Mouse (Mus musculus) neural tube, embryonic 11.5 days (tissue): Measurements from ENCODE around the gene Pogz. TPM values are rescaled to one million over a fixed set of nuclear protein-coding genes. Genes with fewer than 3 reads are reported as not detected.

Experiments
- ATAC-seq: fragments of 200-750 bp; cut with Nextera tagmentation; 2 replicates; pipeline ENCODE4 v1.8.0; 2017; ENCODE audit warnings: moderate number of reproducible peaks, mild to moderate bottlenecking, moderate TSS enrichment, moderate library complexity; ENCODE audit not compliant: insufficient read depth, low FRiP score, low TSS enrichment
- DNase-seq: peaks from one replicate; pipeline ENCODE4 v3.0.0-alpha.2; 2015; ENCODE audit warnings: low spot score
- H3K27ac ChIP-seq: fragments of 300-500 bp; sonication (generic); 2 replicates; pipeline ENCODE4 v1.5.1; 2014; ENCODE audit warnings: low read depth, mild to moderate bottlenecking, low read length
- H3K27me3 ChIP-seq: fragments of 300-500 bp; sonication (generic); 2 replicates; pipeline ENCODE4 v1.6.1; 2014; ENCODE audit warnings: mild to moderate bottlenecking, low read length, mixed read lengths; ENCODE audit not compliant: control insufficient read depth, insufficient read depth
- H3K36me3 ChIP-seq: fragments of 300-500 bp; sonication (generic); 2 replicates; pipeline ENCODE4 v1.6.1; 2014; ENCODE audit warnings: mild to moderate bottlenecking, low read length, moderate library complexity, mixed read lengths; ENCODE audit not compliant: control insufficient read depth, insufficient read depth
- H3K4me1 ChIP-seq: fragments of 300-500 bp; sonication (generic); 2 replicates; pipeline ENCODE4 v1.6.1; 2014; ENCODE audit warnings: low read length, mixed read lengths; ENCODE audit not compliant: control insufficient read depth, insufficient read depth
- H3K4me2 ChIP-seq: fragments of 300-500 bp; sonication (generic); 2 replicates; pipeline ENCODE4 v1.6.1; 2014; ENCODE audit warnings: low read depth, mild to moderate bottlenecking, moderate library complexity
- H3K4me3 ChIP-seq: fragments of 300-500 bp; sonication (generic); 2 replicates; pipeline ENCODE4 v1.5.1; 2014; ENCODE audit warnings: low read depth, low read length
- H3K9ac ChIP-seq: fragments of 300-500 bp; sonication (generic); 2 replicates; pipeline ENCODE4 v1.6.1; 2014; ENCODE audit warnings: mild to moderate bottlenecking, low read length
- H3K9me3 ChIP-seq: fragments of 300-500 bp; sonication (generic); 2 replicates; pipeline ENCODE4 v1.6.1; 2016; ENCODE audit warnings: low read length; ENCODE audit not compliant: control insufficient read depth
- WGBS: fragments of 180-500 bp; shearing (Covaris S2); extraction: QIAGEN DNeasy Blood & Tissue Kit; methylation state at CpG from one replicate; pipeline ENCODE4 v1.1.7; 2014; 5-methylcytosine and 5-hydroxymethylcytosine counted together
- polyA plus RNA-seq: library from polyadenylated mRNA; unstranded; fragments of >200 nt; fragmentation: Nextera tagmentation; extraction: Ambion mirVana; gene quantifications from 2 replicates; pipeline ENCODE4 v1.2.1, GENCODE M21; 2014

Pogz gene
- polyA plus RNA-seq, 1 experiment from 2014 or later: 23.6 TPM

DNA sequence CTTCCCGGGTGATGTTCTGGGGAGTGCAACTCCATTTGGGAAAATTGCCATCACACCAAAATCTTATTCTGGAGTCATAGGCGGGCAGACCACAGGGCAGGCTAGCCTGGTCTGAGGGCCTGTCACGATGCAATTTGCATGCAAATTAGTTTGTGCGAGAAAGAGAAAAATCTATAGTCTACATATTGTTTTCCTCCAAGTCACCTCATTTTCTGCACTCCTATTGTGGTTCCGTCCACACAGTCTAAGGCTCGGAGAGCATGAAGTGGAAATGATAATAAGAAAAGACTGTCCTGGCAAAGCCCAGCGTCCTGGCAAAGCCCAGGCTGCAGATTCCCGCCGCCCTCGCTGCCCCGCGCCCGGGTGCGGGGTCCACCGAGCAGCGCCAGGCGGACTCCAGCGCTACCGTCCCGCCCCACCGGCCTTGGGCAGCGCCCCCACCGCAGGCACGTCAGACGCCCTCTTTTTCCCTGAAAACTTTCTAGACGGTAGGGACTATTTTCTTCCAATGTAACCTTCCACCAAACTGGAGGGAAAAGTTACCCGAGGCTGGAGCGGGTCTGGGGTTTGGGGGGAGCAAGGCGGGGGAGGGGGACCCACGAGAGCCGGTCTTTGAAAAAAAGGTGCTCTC is 16.2 kb upstream of the Pogz start:
- H3K36me3 ChIP-seq: no peaks in the 10 kb centered on the region
- DNase-seq: peak; percentile 71
- no peaks in the 10 kb centered on the region for H3K27me3 ChIP-seq
- peak overlapping the region; percentile 51 for H3K4me2 ChIP-seq
- peak overlapping the region; percentile 48 for H3K4me3 ChIP-seq
- peak; percentile 70 for ATAC-seq
- H3K27ac ChIP-seq: peak overlapping the region; percentile 63
- 3% methylated on average over 31 of the region's 31 CpGs for WGBS
- H3K4me1 ChIP-seq: no peaks in the 10 kb centered on the region
- peak overlapping the region; percentile 75 for H3K9ac ChIP-seq
- H3K9me3 ChIP-seq: no peaks in the 10 kb centered on the region

DNA sequence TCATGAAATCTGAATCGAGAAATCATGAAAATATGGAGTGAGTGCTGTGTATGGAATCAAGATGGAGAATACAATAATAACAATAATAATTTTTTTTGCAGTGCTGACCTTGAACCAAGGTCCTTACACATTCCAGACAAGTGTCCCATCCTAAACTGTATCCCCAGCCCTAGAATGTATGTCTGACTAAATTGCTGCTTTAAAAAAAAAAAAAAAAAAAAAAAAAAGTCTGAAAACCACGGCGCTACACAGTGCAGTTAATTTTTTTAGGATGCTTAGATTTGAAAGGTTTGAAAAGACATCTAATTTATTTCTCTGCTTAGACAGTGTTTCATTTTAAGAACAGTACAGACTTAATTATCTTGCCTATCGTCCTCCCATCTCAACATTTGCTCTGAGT is 15.3 kb upstream of the Pogz start:
- Histone ChIP-seq H3K9ac (no peak overlapping the region), H3K36me3 (no peaks in the 10 kb centered on the region), H3K4me1 (no peaks in the 10 kb centered on the region), H3K27ac (no peak overlapping the region), H3K27me3 (no peaks in the 10 kb centered on the region), H3K4me2 (peak overlapping the region; percentile 51), H3K4me3 (peak overlapping the region; percentile 48; the same call in 1 of the 2 replicates), H3K9me3 (no peaks in the 10 kb centered on the region)
- DNase-seq (no peak), ATAC-seq (no peak; the same call in 1 of the 2 replicates)
- 89% methylated on average over 4 of the region's 4 CpGs for WGBS

- no peaks in the 10 kb centered on the region for H3K27me3 ChIP-seq
- WGBS: 74% methylated on average over 3 of the region's 3 CpGs
- H3K9ac ChIP-seq: no peak overlapping the region
- ATAC-seq (no peak), DNase-seq (no peak)
- no peak overlapping the region for H3K27ac ChIP-seq
- no peaks in the 10 kb centered on the region for H3K36me3 ChIP-seq
- H3K9me3 ChIP-seq: no peaks in the 10 kb centered on the region
- no peak overlapping the region for H3K4me2 ChIP-seq
- H3K4me3 ChIP-seq: no peak overlapping the region
- H3K4me1 ChIP-seq: no peaks in the 10 kb centered on the region
Observed at GRCm38 (mm10) chr3:94824110-94824509, 13.3 kb upstream of the Pogz start.

GRCm38 (mm10) chr3:94832100-94832499 is 5.3 kb upstream of the Pogz start:
- 39% methylated on average over 9 of the region's 9 CpGs for WGBS
- no peak for ATAC-seq
- Histone ChIP-seq H3K9ac (no peak overlapping the region), H3K4me1 (no peaks in the 10 kb centered on the region), H3K4me3 (no peak overlapping the region), H3K4me2 (no peak overlapping the region), H3K36me3 (no peaks in the 10 kb centered on the region), H3K9me3 (no peaks in the 10 kb centered on the region), H3K27ac (no peak overlapping the region), H3K27me3 (no peaks in the 10 kb centered on the region)
- DNase-seq: no peak

DNA sequence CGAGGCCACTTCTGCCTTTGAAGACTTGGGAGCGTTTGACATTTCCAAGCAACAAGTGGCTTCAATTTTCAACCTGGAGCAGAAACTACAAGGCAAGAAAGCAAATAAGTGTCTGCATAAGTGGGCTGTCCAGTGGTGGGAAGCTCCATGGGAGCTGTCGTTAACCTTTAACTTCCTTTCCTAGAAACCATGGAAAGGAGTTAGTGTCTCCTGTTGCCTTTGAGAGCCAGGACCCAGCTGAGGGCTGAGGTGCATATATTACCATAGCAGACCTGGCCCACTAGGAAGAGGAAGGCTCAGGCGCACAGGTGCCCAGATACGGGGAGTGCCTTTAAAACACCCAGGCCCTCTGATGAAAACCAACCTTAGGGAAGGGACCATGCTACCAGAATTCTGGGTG is 4.7 kb upstream of the Pogz start:
- Histone ChIP-seq H3K4me2 (no peak overlapping the region), H3K27ac (no peak overlapping the region), H3K4me3 (no peak overlapping the region), H3K9me3 (no peaks in the 10 kb centered on the region), H3K4me1 (no peaks in the 10 kb centered on the region), H3K9ac (no peak overlapping the region), H3K36me3 (no peaks in the 10 kb centered on the region), H3K27me3 (no peaks in the 10 kb centered on the region)
- DNase-seq: no peak
- no peak for ATAC-seq
- WGBS: 88% methylated on average over 5 of the region's 5 CpGs

- H3K27me3 ChIP-seq: no peaks in the 10 kb centered on the region
- DNase-seq: no peak
- H3K4me2 ChIP-seq: no peak overlapping the region
- H3K9me3 ChIP-seq: no peaks in the 10 kb centered on the region
- no peaks in the 10 kb centered on the region for H3K36me3 ChIP-seq
- ATAC-seq: no peak
- H3K4me1 ChIP-seq: no peaks in the 10 kb centered on the region
- no peak overlapping the region for H3K9ac ChIP-seq
- no peak overlapping the region for H3K4me3 ChIP-seq
- no peak overlapping the region for H3K27ac ChIP-seq
Observed at GRCm38 (mm10) chr3:94833358-94833757, 4.0 kb upstream of the Pogz start.

GRCm38 (mm10) chr3:94835396-94835795 is 2.0 kb upstream of the Pogz start:
- 79% methylated on average over 3 of the region's 3 CpGs for WGBS
- Histone ChIP-seq H3K27me3 (no peaks in the 10 kb centered on the region), H3K4me1 (no peaks in the 10 kb centered on the region; the same call in 1 of the 2 replicates), H3K36me3 (no peaks in the 10 kb centered on the region), H3K27ac (no peak overlapping the region), H3K9ac (no peak overlapping the region), H3K4me3 (no peak overlapping the region), H3K4me2 (no peak overlapping the region), H3K9me3 (no peaks in the 10 kb centered on the region)
- no peak for DNase-seq
- no peak for ATAC-seq

GRCm38 (mm10) chr3:94837959-94838496 is 661 bp downstream of the Pogz start:
- peak overlapping the region; percentile 74 for H3K4me3 ChIP-seq
- H3K4me2 ChIP-seq: peak overlapping the region; percentile 47
- WGBS: 0% methylated on average over 31 of the region's 62 CpGs
- peak overlapping the region; percentile 95 for H3K9ac ChIP-seq
- peak; percentile 68 for ATAC-seq
- no peaks in the 10 kb centered on the region for H3K36me3 ChIP-seq
- H3K27me3 ChIP-seq: no peaks in the 10 kb centered on the region
- H3K27ac ChIP-seq: peak overlapping the region; percentile 98
- H3K9me3 ChIP-seq: no peaks in the 10 kb centered on the region
- DNase-seq: peak; percentile 83
- no peaks in the 10 kb centered on the region; the same call in 1 of the 2 replicates for H3K4me1 ChIP-seq

GRCm38 (mm10) chr3:94838631-94839030 is 1.3 kb downstream of the Pogz start:
- H3K9me3 ChIP-seq: no peaks in the 10 kb centered on the region
- ATAC-seq (no peak), DNase-seq (no peak)
- H3K4me1 ChIP-seq: no peaks in the 10 kb centered on the region; the same call in 1 of the 2 replicates
- peak overlapping the region; percentile 74 for H3K4me3 ChIP-seq
- no peaks in the 10 kb centered on the region for H3K27me3 ChIP-seq
- no peaks in the 10 kb centered on the region for H3K36me3 ChIP-seq
- peak overlapping the region; percentile 98 for H3K27ac ChIP-seq
- 20% methylated on average over 9 of the region's 9 CpGs for WGBS
- H3K9ac ChIP-seq: peak overlapping the region; percentile 95
- peak overlapping the region; percentile 47 for H3K4me2 ChIP-seq
